Mouse (Mus musculus): ENCODE data around the gene Ctnnd1. TPM values are rescaled to one million over a fixed set of nuclear protein-coding genes. Genes with fewer than 3 reads are reported as not detected.
A peak's percentile ranks its signal among the peaks of the same experiment; 100 is the strongest.

Ctnnd1 gene
- polyA plus RNA-seq, 1 experiment from 2014 or later, result 65.2 TPM

DNA sequence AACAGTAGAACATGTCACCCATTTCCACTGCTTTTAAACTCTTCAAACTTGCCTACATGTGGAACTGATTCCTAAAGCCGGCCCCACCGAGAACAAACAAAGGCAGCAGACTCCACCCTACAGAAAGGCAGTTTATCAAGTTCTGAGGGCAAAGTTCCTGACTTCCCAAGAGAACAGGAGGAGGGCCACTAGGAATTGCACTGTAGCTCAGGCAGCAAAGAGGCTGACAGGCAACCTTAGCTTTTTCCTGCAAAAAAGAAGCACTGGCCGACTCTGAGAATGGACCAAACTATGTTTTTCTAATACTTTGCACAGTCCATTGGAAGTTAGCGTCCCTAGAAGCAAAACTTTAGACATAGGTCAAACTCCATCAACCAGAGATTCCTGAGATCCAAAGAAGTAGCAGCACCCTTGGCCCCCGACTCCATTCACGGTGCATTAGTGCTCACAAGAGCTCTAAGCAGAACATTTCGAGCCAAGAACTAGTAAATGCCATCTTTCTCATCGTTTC lies 14.3 kb downstream of the Ctnnd1 start:
- 16% methylated on average over 8 of the region's 8 CpGs for WGBS
- Histone ChIP-seq H3K9me3 (no peaks in the 10 kb centered on the region), H3K27me3 (ENCODE audit: insufficient read depth, poor library complexity, severe bottlenecking) (no peaks in the 10 kb centered on the region), H3K4me1 (peaks cover 96% of the 10 kb centered on the region), H3K27ac (peak overlapping the region; percentile 92), H3K4me3 (peak overlapping the region; percentile 45), H3K36me3 (no peaks in the 10 kb centered on the region; the same call in 1 of the 2 replicates)
- peak; percentile 60 for DNase-seq (ENCODE audit: low spot score)

DNA sequence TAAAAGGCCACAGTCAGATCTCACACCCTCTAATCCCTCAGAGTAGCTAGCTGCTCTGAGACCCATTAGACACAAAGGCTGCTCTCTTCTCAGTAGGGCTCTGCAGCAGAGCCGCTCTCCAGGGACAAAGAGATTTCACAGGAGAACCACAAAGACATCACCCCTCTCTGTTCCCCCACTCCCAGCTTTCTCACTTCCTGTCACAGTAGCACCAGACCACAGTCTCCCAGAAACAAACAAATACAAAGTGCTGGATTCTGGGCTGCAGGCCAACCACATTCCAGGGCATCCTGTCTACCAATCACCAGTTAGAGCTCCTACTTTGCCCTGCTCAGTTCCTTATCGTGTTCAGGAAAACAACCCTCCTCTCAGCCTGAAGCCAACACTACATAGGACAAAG lies 15.0 kb downstream of the Ctnnd1 start:
- Histone ChIP-seq H3K4me3 (peak overlapping the region; percentile 45), H3K4me1 (peaks cover 90% of the 10 kb centered on the region), H3K9me3 (no peaks in the 10 kb centered on the region), H3K36me3 (no peaks in the 10 kb centered on the region; the same call in 1 of the 2 replicates), H3K27me3 (ENCODE audit: insufficient read depth, poor library complexity, severe bottlenecking) (no peaks in the 10 kb centered on the region), H3K27ac (peak overlapping the region; percentile 92)
- 0% methylated on average over 2 of the region's 2 CpGs for WGBS
- peak; percentile 98 for DNase-seq (ENCODE audit: low spot score)

DNA sequence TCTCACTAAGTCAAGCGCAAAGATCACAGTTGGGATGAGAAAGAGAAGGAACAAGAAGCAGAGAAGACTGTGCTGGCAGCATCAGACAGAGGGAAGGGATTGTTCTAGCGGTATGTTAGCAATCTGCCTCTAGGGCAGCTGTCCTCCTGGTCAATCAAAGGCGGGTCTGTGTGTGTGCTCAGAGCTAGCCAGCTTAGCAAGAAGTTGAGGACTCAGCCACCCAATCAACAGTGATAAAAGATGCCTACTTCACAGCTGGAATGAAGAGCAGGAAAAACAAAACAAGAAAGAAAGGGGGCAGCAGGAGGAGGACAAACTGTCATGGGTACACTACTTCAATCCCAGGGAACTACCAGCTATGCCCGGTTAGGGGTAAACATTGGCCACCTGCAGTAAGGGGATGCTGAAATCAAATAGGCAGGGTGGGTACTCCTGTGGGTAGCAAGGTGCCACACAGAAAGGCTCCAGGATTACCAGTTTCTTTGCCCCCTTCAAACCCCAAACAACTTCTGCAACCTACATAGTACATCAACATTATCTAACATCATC lies 15.6 kb downstream of the Ctnnd1 start:
- Histone ChIP-seq H3K4me3 (peak overlapping the region; percentile 45), H3K4me1 (peaks cover 84% of the 10 kb centered on the region), H3K36me3 (0 out of 2 replicates have a peak, but pooled peaks cover 2% of the 10 kb centered on the region), H3K9me3 (no peaks in the 10 kb centered on the region), H3K27me3 (ENCODE audit: insufficient read depth, poor library complexity, severe bottlenecking) (no peaks in the 10 kb centered on the region), H3K27ac (peak overlapping the region; percentile 92)
- DNase-seq (ENCODE audit: low spot score), result peak; percentile 77
- WGBS, result 11% methylated on average over 4 of the region's 4 CpGs

DNA sequence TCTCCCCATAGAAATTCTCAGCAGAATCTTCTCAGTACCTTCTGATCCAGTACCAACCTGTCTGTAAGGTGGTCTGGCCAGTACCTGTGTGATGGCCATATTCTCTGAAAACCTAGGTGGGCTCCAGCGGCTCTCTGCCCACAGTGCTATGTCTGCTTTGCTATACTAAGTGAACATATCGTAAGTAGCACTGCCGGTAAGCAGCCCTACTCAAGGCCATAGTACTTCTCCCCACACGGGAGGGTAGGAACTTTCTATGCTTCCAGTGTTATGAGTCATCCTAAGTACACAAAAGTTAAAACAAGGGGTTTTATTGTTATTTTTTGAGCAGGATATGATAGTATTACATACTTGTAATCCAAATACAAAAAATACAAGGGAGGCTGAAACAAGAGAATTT lies 16.6 kb downstream of the Ctnnd1 start:
- H3K4me1 ChIP-seq, result peaks cover 75% of the 10 kb centered on the region
- no peaks in the 10 kb centered on the region for H3K9me3 ChIP-seq
- WGBS, result 40% methylated on average over 4 of the region's 4 CpGs
- H3K27ac ChIP-seq, result peak overlapping the region; percentile 92
- H3K4me3 ChIP-seq, result peak overlapping the region; percentile 45
- peak; percentile 48 for DNase-seq (ENCODE audit: low spot score)
- H3K36me3 ChIP-seq, result 0 out of 2 replicates have a peak, but pooled peaks cover 2% of the 10 kb centered on the region
- no peaks in the 10 kb centered on the region for H3K27me3 ChIP-seq (ENCODE audit: insufficient read depth, poor library complexity, severe bottlenecking)

DNA sequence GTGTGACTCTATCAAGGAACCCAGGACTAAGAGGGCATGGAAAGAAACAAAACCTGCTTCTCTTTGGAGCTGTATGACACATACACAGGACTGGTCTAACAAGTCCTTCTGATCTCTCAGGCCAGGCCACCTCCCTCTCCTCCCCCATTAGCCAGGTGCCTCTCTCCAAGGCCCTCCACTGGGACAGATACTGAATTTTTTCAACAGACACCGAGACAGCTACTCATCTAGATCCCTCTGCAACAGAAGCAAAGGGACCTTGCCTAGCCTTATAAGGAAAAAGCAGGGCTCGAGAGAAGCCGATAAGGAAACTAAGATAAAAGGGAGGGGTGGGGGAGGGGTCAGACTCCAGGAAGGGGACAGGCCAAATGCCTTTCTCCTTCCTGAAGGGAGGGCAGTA lies 17.6 kb downstream of the Ctnnd1 start:
- Histone ChIP-seq H3K36me3 (0 out of 2 replicates have a peak, but pooled peaks cover 5% of the 10 kb centered on the region), H3K27ac (peak overlapping the region; percentile 92), H3K4me3 (peak overlapping the region; percentile 34; the same call in 1 of the 2 replicates), H3K9me3 (no peaks in the 10 kb centered on the region), H3K4me1 (peaks cover 69% of the 10 kb centered on the region), H3K27me3 (ENCODE audit: insufficient read depth, poor library complexity, severe bottlenecking) (no peaks in the 10 kb centered on the region)
- DNase-seq (ENCODE audit: low spot score), result peak; percentile 85
- 0% methylated on average over 3 of the region's 3 CpGs for WGBS

DNA sequence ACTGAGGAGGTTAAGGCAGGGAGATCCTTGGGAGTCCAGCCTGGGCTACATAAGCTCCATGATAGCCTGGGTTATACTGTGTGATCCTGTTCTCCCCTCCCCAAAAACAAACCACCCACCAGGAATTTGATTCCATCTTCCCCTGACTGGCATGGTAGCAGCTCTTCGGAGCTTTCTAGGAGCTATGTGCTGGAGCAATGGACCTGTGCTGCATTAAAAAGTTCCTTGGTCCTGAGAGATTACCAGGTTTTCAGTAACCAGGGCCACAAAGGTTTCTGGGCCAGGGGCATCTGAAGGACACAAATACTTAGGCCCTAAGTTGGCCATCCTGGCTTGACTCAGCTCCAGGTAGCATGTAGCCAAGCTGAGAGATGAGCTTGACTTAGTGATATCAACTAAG lies 18.6 kb downstream of the Ctnnd1 start:
- no peak for DNase-seq (ENCODE audit: low spot score)
- Histone ChIP-seq H3K9me3 (no peaks in the 10 kb centered on the region), H3K27ac (peak overlapping the region; percentile 92), H3K27me3 (ENCODE audit: insufficient read depth, poor library complexity, severe bottlenecking) (no peaks in the 10 kb centered on the region), H3K4me3 (no peak overlapping the region), H3K36me3 (0 out of 2 replicates have a peak, but pooled peaks cover 5% of the 10 kb centered on the region), H3K4me1 (peaks cover 68% of the 10 kb centered on the region)
- 92% methylated on average over 1 of the region's 1 CpGs for WGBS

DNA sequence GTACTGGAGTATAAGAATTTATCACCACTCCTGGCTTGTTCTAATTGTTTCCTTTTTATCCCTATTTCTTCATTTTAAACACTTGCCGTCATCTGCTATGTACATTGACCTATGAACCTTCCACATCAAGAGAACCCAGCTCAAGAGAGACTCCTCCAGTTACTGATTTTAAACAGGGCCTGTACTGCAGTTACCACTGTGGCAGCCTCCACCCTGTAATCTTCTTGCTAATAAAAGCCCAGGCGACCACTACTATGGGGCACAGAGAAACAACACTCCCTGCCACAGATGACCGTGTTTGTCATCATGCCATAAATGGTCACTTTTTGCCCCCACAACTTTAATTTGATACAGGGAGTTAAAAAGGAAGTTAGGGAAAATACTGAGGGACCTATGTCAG lies 23.5 kb downstream of the Ctnnd1 start:
- WGBS, result 36% methylated on average over 3 of the region's 3 CpGs
- Histone ChIP-seq H3K4me3 (peak overlapping the region; percentile 5; the same call in 1 of the 2 replicates), H3K4me1 (peaks cover 45% of the 10 kb centered on the region), H3K36me3 (peaks cover 32% of the 10 kb centered on the region), H3K27me3 (ENCODE audit: insufficient read depth, poor library complexity, severe bottlenecking) (no peaks in the 10 kb centered on the region), H3K9me3 (no peaks in the 10 kb centered on the region), H3K27ac (peak overlapping the region; percentile 69)
- no peak for DNase-seq (ENCODE audit: low spot score)

DNA sequence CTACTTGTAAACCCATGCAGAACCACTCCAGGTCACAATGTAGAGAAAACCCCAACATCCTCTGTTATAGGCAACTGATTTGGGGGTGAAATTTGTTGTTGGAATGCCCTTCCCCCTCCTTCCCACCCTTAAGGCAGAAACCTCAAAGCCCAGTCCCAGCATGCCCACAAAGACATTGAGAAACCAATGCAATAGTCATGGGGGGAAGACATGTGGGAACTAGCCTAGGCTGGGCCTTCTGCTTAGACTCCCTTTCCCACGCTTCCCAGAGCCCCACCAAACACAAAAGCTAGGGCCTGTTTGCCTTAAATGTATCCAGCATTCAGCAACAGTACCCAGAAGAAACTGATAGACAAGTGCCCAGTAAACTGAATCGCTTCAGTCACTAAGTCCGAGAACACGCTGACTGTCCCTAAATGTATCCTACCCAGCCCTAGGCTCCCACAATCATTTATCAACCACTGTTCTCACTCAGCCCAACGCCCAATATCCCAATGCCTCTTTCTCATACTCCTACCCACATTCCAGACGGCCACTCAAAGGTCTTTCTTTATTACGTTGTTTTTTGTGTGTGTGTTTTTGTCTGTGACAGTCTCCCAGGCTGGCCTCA lies 24.1 kb downstream of the Ctnnd1 start:
- no peak overlapping the region for H3K4me3 ChIP-seq
- no peak for DNase-seq (ENCODE audit: low spot score)
- no peaks in the 10 kb centered on the region for H3K9me3 ChIP-seq
- peaks cover 37% of the 10 kb centered on the region for H3K36me3 ChIP-seq
- H3K27ac ChIP-seq, result peak overlapping the region; percentile 69
- H3K27me3 ChIP-seq (ENCODE audit: insufficient read depth, poor library complexity, severe bottlenecking), result no peaks in the 10 kb centered on the region
- WGBS, result 59% methylated on average over 7 of the region's 7 CpGs
- peaks cover 39% of the 10 kb centered on the region for H3K4me1 ChIP-seq

DNA sequence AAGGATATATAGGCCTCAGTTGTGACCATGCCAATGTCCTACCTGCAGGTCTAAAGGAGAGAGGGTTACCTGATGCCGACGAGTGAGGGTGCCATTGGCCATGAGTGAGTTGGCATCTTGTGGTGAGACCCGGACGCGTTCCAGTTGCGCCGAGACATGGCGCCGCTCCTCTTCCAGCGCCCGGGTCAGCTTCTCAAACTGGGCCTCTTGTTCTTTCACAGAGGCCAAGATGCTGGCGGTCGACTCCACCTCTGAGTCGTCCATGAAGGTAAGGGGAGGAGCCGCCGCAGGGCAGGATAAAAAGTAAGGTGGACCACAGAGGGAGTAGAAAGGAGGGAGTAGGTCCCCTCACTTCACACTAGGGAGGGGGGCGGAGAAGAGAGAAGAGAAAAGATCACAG lies 26.4 kb downstream of the Ctnnd1 start:
- peaks cover 48% of the 10 kb centered on the region for H3K4me1 ChIP-seq
- no peak overlapping the region for H3K27ac ChIP-seq
- 91% methylated on average over 17 of the region's 17 CpGs for WGBS
- no peaks in the 10 kb centered on the region for H3K27me3 ChIP-seq (ENCODE audit: insufficient read depth, poor library complexity, severe bottlenecking)
- H3K9me3 ChIP-seq, result no peaks in the 10 kb centered on the region
- H3K4me3 ChIP-seq, result no peak overlapping the region
- peaks cover 57% of the 10 kb centered on the region for H3K36me3 ChIP-seq
- DNase-seq (ENCODE audit: low spot score), result no peak

DNA sequence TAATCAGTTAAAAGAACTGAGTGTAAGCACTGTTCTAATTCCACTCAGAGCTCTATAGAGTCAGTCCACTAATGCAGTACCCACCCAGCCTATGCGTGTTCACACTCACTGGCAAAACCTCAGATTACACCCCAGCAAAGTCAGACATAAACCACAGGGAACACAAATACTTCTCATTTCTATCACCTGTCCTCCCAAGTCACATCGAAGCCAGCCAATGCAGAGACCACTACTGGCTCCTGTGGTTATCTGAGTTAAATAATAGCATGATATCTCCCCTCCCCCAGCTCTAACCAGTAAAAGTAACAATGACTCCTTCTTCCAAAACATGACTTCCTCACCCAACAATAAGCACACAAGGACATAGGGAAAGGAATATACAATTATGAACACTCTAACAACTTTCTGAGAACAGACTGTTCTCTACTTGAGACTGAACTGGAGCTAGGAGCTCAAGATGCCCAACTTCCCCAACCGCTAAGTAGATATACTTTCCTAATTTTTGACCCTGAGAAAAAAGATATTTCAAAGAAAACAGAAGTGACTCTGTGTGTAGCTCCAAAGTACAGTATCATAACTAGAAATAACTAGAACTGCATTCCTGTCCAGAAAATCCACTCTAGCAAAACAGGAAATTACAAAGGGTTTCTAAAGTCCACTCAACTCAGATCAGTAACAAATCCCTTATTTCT lies 27.0 kb downstream of the Ctnnd1 start:
- H3K27me3 ChIP-seq (ENCODE audit: insufficient read depth, poor library complexity, severe bottlenecking), result no peaks in the 10 kb centered on the region
- peaks cover 60% of the 10 kb centered on the region for H3K36me3 ChIP-seq
- peaks cover 53% of the 10 kb centered on the region for H3K4me1 ChIP-seq
- H3K9me3 ChIP-seq, result no peaks in the 10 kb centered on the region
- no peak for DNase-seq (ENCODE audit: low spot score)
- WGBS, result 80% methylated on average over 3 of the region's 3 CpGs
- no peak overlapping the region for H3K4me3 ChIP-seq
- H3K27ac ChIP-seq, result no peak overlapping the region

DNA sequence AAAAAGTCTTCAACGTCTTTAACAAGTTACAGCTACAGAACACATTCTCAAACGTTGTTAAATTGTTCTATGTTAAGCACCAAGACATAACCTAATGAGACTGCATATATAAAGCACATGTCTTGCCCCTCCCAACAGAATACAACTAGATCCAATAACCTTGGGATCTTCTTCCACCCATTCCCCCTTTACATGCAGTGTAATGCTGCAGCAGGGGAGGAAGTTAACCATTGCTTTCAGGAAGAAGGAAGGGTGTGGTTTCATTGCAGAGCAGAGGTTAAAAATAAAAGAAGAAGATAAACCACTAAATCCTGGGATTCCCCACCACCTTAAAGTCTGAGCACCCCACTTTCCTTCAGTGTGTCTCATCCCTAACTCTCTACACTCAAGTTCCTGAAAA lies 27.9 kb downstream of the Ctnnd1 start:
- Histone ChIP-seq H3K27ac (no peak overlapping the region), H3K36me3 (peaks cover 58% of the 10 kb centered on the region), H3K27me3 (ENCODE audit: insufficient read depth, poor library complexity, severe bottlenecking) (no peaks in the 10 kb centered on the region), H3K4me1 (peaks cover 52% of the 10 kb centered on the region), H3K4me3 (no peak overlapping the region), H3K9me3 (no peaks in the 10 kb centered on the region)
- whole genome bisulfite sequencing, result 71% methylated on average over 2 of the region's 2 CpGs
- DNase-seq (ENCODE audit: low spot score), result no peak

DNA sequence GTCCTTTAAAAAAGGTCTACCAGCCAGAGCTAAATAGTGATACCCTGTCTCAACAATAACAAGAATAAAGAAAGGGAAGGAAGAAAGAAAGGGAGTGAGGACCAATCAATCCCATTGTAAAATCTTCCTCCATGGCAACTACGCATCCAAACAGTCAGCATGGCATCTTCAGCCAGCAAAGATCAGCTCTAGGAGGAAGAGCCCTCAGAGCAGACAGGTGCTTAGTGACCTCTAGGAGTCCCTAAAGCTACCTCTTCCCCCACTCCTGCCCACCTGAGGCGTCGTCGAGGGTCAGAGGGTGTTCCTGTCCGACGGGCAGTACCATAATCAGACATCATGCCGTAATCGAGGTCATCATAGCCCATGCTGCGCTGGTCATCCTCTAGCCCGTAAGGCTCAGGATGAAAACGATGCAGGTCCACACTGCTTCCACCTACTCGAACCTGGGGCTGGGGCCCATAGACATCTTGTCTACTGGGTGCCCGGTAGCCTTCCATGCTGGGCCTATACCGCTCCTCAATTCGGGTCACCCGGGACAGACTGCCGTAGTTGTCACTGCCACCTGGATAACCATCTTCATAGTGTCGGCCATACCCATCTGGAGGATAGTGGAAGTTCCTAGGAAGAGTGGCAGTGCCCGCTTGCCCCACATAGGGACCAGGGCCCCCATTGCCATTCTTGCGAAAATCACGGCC lies 30.8 kb downstream of the Ctnnd1 start:
- H3K27me3 ChIP-seq (ENCODE audit: insufficient read depth, poor library complexity, severe bottlenecking), result no peaks in the 10 kb centered on the region
- H3K27ac ChIP-seq, result no peak overlapping the region
- 93% methylated on average over 21 of the region's 21 CpGs for WGBS
- H3K4me3 ChIP-seq, result no peak overlapping the region
- H3K4me1 ChIP-seq, result peaks cover 34% of the 10 kb centered on the region
- peak; percentile 72 for DNase-seq (ENCODE audit: low spot score)
- H3K9me3 ChIP-seq, result no peaks in the 10 kb centered on the region
- H3K36me3 ChIP-seq, result peaks cover 83% of the 10 kb centered on the region

Data from heart, embryonic 10.5 days (tissue).